Comparison of ENCODE assay signal across 9 mouse cellular contexts in genomic region chr10:19941063-19941462, GRCm38 (mm10). TPM values are rescaled to one million over a fixed set of nuclear protein-coding genes. Genes with fewer than 3 reads are reported as not detected.
DNase-seq lines count a peak whose midpoint lies in the region; ATAC-seq lines count a peak whose summit lies in the region.
"Had no signal": no experiment of that assay in that cellular context is flagged by ENCODE, and none has a peak within 500 bp of the region (broad histone marks: within the 10 kb centered on the region; RNA-seq: fewer than 3 reads in every experiment).

No protein-coding gene starts in this region.

- H3K9ac ChIP-seq in forebrain, embryonic 11.5 days (ENCODE audit: low read length) = no peak overlapping the region; the same call in 1 of the 2 replicates

- no peaks in the 10 kb centered on the region for H3K36me3 ChIP-seq in forebrain, embryonic 11.5 days (ENCODE audit: control insufficient read depth, insufficient read depth, low read length)
- H3K36me3 ChIP-seq in midbrain, embryonic 10.5 days = no peaks in the 10 kb centered on the region

- peak; percentile 35 for DNase-seq in left cerebral cortex, adult 11 months (ENCODE audit: low spot score)
- no peak for DNase-seq in left cerebral cortex, postnatal 4 days
- DNase-seq in frontal cortex, postnatal 36 days (ENCODE audit: low spot score in 2 of 2) = peak; percentile 45 to 68
- DNase-seq in lung, postnatal 36 days = peak; percentile 69
- DNase-seq in forebrain, embryonic 11.5 days (ENCODE audit: low spot score) = no peak
- DNase-seq in embryo, embryonic 10.5 days (ENCODE audit: low spot score) = no peak
- no peak for DNase-seq in midbrain, embryonic 10.5 days (ENCODE audit: low spot score)

- no peaks in the 10 kb centered on the region for H3K9me3 ChIP-seq in forebrain, embryonic 11.5 days (ENCODE audit: control insufficient read depth, low read length)
- H3K9me3 ChIP-seq in midbrain, embryonic 10.5 days (replicated peaks) = no peaks in the 10 kb centered on the region

- H3K4me3 ChIP-seq in forebrain, embryonic 11.5 days (ENCODE audit: low read depth, low read length) = no peak overlapping the region
- no peak overlapping the region for H3K4me3 ChIP-seq in midbrain, embryonic 10.5 days

- WGBS in forebrain, embryonic 11.5 days = 71% methylated on average over 6 of the region's 6 CpGs
- 74% methylated on average over 6 of the region's 6 CpGs for WGBS in midbrain, embryonic 10.5 days

- H3K4me2 ChIP-seq in forebrain, embryonic 11.5 days (ENCODE audit: low read depth, low read length, severe bottlenecking) = no peak overlapping the region

- H3K27me3 ChIP-seq in forebrain, embryonic 11.5 days (ENCODE audit: control insufficient read depth, insufficient read depth, low read length) = no peaks in the 10 kb centered on the region
- peaks cover 24% of the 10 kb centered on the region for H3K27me3 ChIP-seq in midbrain, embryonic 10.5 days (ENCODE audit: low read depth, poor library complexity, severe bottlenecking)
- H3K27me3 ChIP-seq: Patski had no signal

- no peak overlapping the region for H3K27ac ChIP-seq in forebrain, embryonic 11.5 days (ENCODE audit: low read depth, low read length)
- no peak overlapping the region for H3K27ac ChIP-seq in midbrain, embryonic 10.5 days (replicated peaks)

- no peaks in the 10 kb centered on the region for H3K4me1 ChIP-seq in forebrain, embryonic 11.5 days (replicated peaks; ENCODE audit: control insufficient read depth, insufficient read depth, low read length)
- H3K4me1 ChIP-seq in midbrain, embryonic 10.5 days = no peaks in the 10 kb centered on the region

- ATAC-seq in inflammation-experienced regulatory T-cells, adult 6 months = peak; percentile 8
- ATAC-seq in forebrain, embryonic 11.5 days (replicated peaks; ENCODE audit: low FRiP score) = no peak
- ATAC-seq: Patski had no signal

- intact Hi-C loops in left cerebral cortex, postnatal 4 days (cut with DNase I) = no loop called here

RNA-seq across cellular contexts. Expression of gene Map3k5, which starts 6.8 kb away (rescaled TPM):
- total RNA-seq in left cerebral cortex, postnatal 4 days (2021) = 10 to 100 TPM; 21.3 to 23.4 TPM
- 10 to 100 TPM in 2 of 3 experiments, 1 to 10 TPM in 1; 9.3 to 14.3 (median 13.8) TPM for polyA plus RNA-seq in inflammation-experienced regulatory T-cells, adult 6 months (2017; shearing (Covaris generic))
- 0.49 and 0.80 TPM in 2 replicates for polyA plus RNA-seq in forebrain, embryonic 11.5 days (2014; fragmentation: Nextera tagmentation; extraction: Ambion mirVana)
- polyA plus RNA-seq in midbrain, embryonic 10.5 days (2016; fragmentation: Nextera tagmentation; extraction: Ambion mirVana) = 0.32 and 0.34 TPM in 2 replicates

RNA-seq across cellular contexts. Expression of gene Pex7, which starts 33.6 kb away (rescaled TPM):
- 10 to 100 TPM; 19.4 to 20.7 TPM for total RNA-seq in left cerebral cortex, postnatal 4 days (2021)
- 10 to 100 TPM in 1 of 3 experiments, 1 to 10 TPM in 2; 1.6 to 12.6 (median 5.8) TPM for polyA plus RNA-seq in inflammation-experienced regulatory T-cells, adult 6 months (2017; shearing (Covaris generic))
- 27.2 and 28.0 TPM in 2 replicates for polyA plus RNA-seq in forebrain, embryonic 11.5 days (2014; fragmentation: Nextera tagmentation; extraction: Ambion mirVana)
- polyA plus RNA-seq in midbrain, embryonic 10.5 days (2016; fragmentation: Nextera tagmentation; extraction: Ambion mirVana) = 31.2 and 33.1 TPM in 2 replicates

Comparison
In these comparisons a context has a peak if more than half of its experiments do, and no peak if none do; other contexts are left out.
1. DNase-seq: peak in left cerebral cortex, adult 11 months (single experiment), frontal cortex, postnatal 36 days (2 of 2) and lung, postnatal 36 days (single experiment); none in left cerebral cortex, postnatal 4 days (single experiment), forebrain, embryonic 11.5 days (single experiment), embryo, embryonic 10.5 days (single experiment) and midbrain, embryonic 10.5 days (single experiment).